Mouse (Mus musculus): ENCODE measurements at regions not wholly inside any gene's neighbourhood (a gene's known extent, or its start where the extent isn't known, plus 50 kb on each side); places are given as distances from the start of the nearest gene placed in this dataset.

GRCm38 (mm10) chr1:185151130-185151799 lies 52.7 kb upstream of the Rab3gap2 start:
- peak; percentile 40; the same call in 1 of the 2 replicates for ATAC-seq
- Histone ChIP-seq H3K27me3 (no peaks in the 10 kb centered on the region), H3K9me3 (no peaks in the 10 kb centered on the region), H3K9ac (replicated peaks) (no peak overlapping the region), H3K4me3 (replicated peaks) (no peak overlapping the region), H3K4me2 (replicated peaks) (no peak overlapping the region), H3K4me1 (replicated peaks) (peaks cover 20% of the 10 kb centered on the region), H3K36me3 (no peaks in the 10 kb centered on the region), H3K27ac (no peak overlapping the region)
- WGBS: 32% methylated on average over 11 of the region's 11 CpGs

- H3K36me3 ChIP-seq: no peaks in the 10 kb centered on the region
- 0 out of 2 replicates have a peak, but pooled peaks have one; percentile 6 for ATAC-seq
- H3K4me1 ChIP-seq (replicated peaks): peaks cover 20% of the 10 kb centered on the region
- no peak overlapping the region for H3K4me2 ChIP-seq (replicated peaks)
- no peaks in the 10 kb centered on the region for H3K9me3 ChIP-seq
- no peak overlapping the region for H3K9ac ChIP-seq (replicated peaks)
- no peak overlapping the region for H3K27ac ChIP-seq
- 50% methylated on average over 15 of the region's 15 CpGs for WGBS
- H3K27me3 ChIP-seq: no peaks in the 10 kb centered on the region
- H3K4me3 ChIP-seq (replicated peaks): no peak overlapping the region
Observed at GRCm38 (mm10) chr1:185150431-185151129, 53.3 kb upstream of the Rab3gap2 start.

- Histone ChIP-seq H3K9me3 (no peaks in the 10 kb centered on the region), H3K4me3 (replicated peaks) (no peak overlapping the region), H3K9ac (replicated peaks) (no peak overlapping the region), H3K4me2 (replicated peaks) (no peak overlapping the region), H3K36me3 (no peaks in the 10 kb centered on the region), H3K4me1 (replicated peaks) (peaks cover 1% of the 10 kb centered on the region; the same call in 1 of the 2 replicates), H3K27ac (no peak overlapping the region), H3K27me3 (no peaks in the 10 kb centered on the region)
- ATAC-seq: no peak
- WGBS: 90% methylated on average over 1 of the region's 1 CpGs
Observed at GRCm38 (mm10) chr1:185144791-185145190, 59.1 kb upstream of the Rab3gap2 start.

- no peak overlapping the region for H3K27ac ChIP-seq
- no peaks in the 10 kb centered on the region for H3K4me1 ChIP-seq (replicated peaks)
- H3K27me3 ChIP-seq: no peaks in the 10 kb centered on the region
- H3K9me3 ChIP-seq: no peaks in the 10 kb centered on the region
- H3K36me3 ChIP-seq: no peaks in the 10 kb centered on the region
- H3K9ac ChIP-seq (replicated peaks): no peak overlapping the region
- 92% methylated on average over 15 of the region's 15 CpGs for WGBS
- ATAC-seq: no peak
- no peak overlapping the region for H3K4me3 ChIP-seq (replicated peaks)
- H3K4me2 ChIP-seq (replicated peaks): no peak overlapping the region
Observed at GRCm38 (mm10) chr1:185144006-185144405, 59.9 kb upstream of the Rab3gap2 start.

- H3K27me3 ChIP-seq: no peaks in the 10 kb centered on the region
- H3K9me3 ChIP-seq: no peaks in the 10 kb centered on the region
- H3K36me3 ChIP-seq: no peaks in the 10 kb centered on the region
- WGBS: 86% methylated on average over 5 of the region's 5 CpGs
- no peak overlapping the region for H3K9ac ChIP-seq (replicated peaks)
- ATAC-seq: no peak
- H3K4me3 ChIP-seq (replicated peaks): no peak overlapping the region
- H3K27ac ChIP-seq: no peak overlapping the region
- no peak overlapping the region for H3K4me2 ChIP-seq (replicated peaks)
- H3K4me1 ChIP-seq (replicated peaks): no peaks in the 10 kb centered on the region
Observed at GRCm38 (mm10) chr1:185140317-185140716, 63.6 kb upstream of the Rab3gap2 start.

- WGBS: 69% methylated on average over 4 of the region's 4 CpGs
- Histone ChIP-seq H3K9me3 (peaks cover under 1% of the 10 kb centered on the region; the same call in 1 of the 2 replicates), H3K27ac (no peak overlapping the region), H3K9ac (replicated peaks) (no peak overlapping the region), H3K4me2 (replicated peaks) (no peak overlapping the region), H3K4me1 (replicated peaks) (no peaks in the 10 kb centered on the region), H3K36me3 (no peaks in the 10 kb centered on the region), H3K4me3 (replicated peaks) (no peak overlapping the region), H3K27me3 (no peaks in the 10 kb centered on the region)
- ATAC-seq: no peak
Observed at GRCm38 (mm10) chr1:185128209-185128608, 75.7 kb upstream of the Rab3gap2 start.

GRCm38 (mm10) chr1:185125737-185126286 lies 78.1 kb upstream of the Rab3gap2 start:
- 88% methylated on average over 14 of the region's 14 CpGs for WGBS
- Histone ChIP-seq H3K4me3 (replicated peaks) (no peak overlapping the region), H3K36me3 (no peaks in the 10 kb centered on the region), H3K4me1 (replicated peaks) (no peaks in the 10 kb centered on the region), H3K4me2 (replicated peaks) (no peak overlapping the region), H3K9ac (replicated peaks) (no peak overlapping the region), H3K27me3 (no peaks in the 10 kb centered on the region), H3K27ac (no peak overlapping the region), H3K9me3 (no peaks in the 10 kb centered on the region)
- ATAC-seq: no peak

GRCm38 (mm10) chr1:185121552-185121951 lies 82.4 kb upstream of the Rab3gap2 start:
- no peaks in the 10 kb centered on the region for H3K27me3 ChIP-seq
- no peak for ATAC-seq
- WGBS: 80% methylated on average over 2 of the region's 2 CpGs

GRCm38 (mm10) chr1:185120416-185120815 lies 83.5 kb upstream of the Rab3gap2 start:
- no peaks in the 10 kb centered on the region for H3K27me3 ChIP-seq
- no peak overlapping the region for H3K4me3 ChIP-seq (replicated peaks)
- H3K27ac ChIP-seq: no peak overlapping the region
- H3K9me3 ChIP-seq: no peaks in the 10 kb centered on the region
- no peaks in the 10 kb centered on the region for H3K36me3 ChIP-seq
- H3K4me2 ChIP-seq (replicated peaks): no peak overlapping the region
- H3K4me1 ChIP-seq (replicated peaks): no peaks in the 10 kb centered on the region
- H3K9ac ChIP-seq (replicated peaks): no peak overlapping the region
- WGBS: 89% methylated on average over 2 of the region's 2 CpGs
- no peak for ATAC-seq

More at GRCm38 (mm10) chr1:185121552-185121951, 82.4 kb upstream of the Rab3gap2 start:
- Histone ChIP-seq H3K9me3 (no peaks in the 10 kb centered on the region), H3K9ac (replicated peaks) (no peak overlapping the region), H3K36me3 (no peaks in the 10 kb centered on the region), H3K27ac (no peak overlapping the region), H3K4me1 (replicated peaks) (no peaks in the 10 kb centered on the region), H3K4me2 (replicated peaks) (no peak overlapping the region), H3K4me3 (replicated peaks) (no peak overlapping the region)

GRCm38 (mm10) chr1:185117711-185118110 lies 86.2 kb upstream of the Rab3gap2 start:
- no peaks in the 10 kb centered on the region for H3K9me3 ChIP-seq
- H3K36me3 ChIP-seq: no peaks in the 10 kb centered on the region
- no peaks in the 10 kb centered on the region for H3K4me1 ChIP-seq (replicated peaks)
- H3K27ac ChIP-seq: no peak overlapping the region
- no peaks in the 10 kb centered on the region for H3K27me3 ChIP-seq
- 48% methylated on average over 5 of the region's 5 CpGs for WGBS
- no peak overlapping the region for H3K9ac ChIP-seq (replicated peaks)
- H3K4me2 ChIP-seq (replicated peaks): no peak overlapping the region
- no peak for ATAC-seq
- no peak overlapping the region for H3K4me3 ChIP-seq (replicated peaks)

- 85% methylated on average over 6 of the region's 6 CpGs for WGBS
- Histone ChIP-seq H3K4me2 (replicated peaks) (no peak overlapping the region), H3K27me3 (no peaks in the 10 kb centered on the region), H3K9me3 (no peaks in the 10 kb centered on the region), H3K27ac (no peak overlapping the region), H3K4me1 (replicated peaks) (no peaks in the 10 kb centered on the region), H3K36me3 (no peaks in the 10 kb centered on the region), H3K9ac (replicated peaks) (no peak overlapping the region), H3K4me3 (replicated peaks) (no peak overlapping the region)
- no peak for ATAC-seq
Observed at GRCm38 (mm10) chr1:185113687-185114086, 90.2 kb upstream of the Rab3gap2 start.

- Histone ChIP-seq H3K4me3 (replicated peaks) (no peak overlapping the region), H3K9ac (replicated peaks) (no peak overlapping the region), H3K27ac (no peak overlapping the region), H3K9me3 (no peaks in the 10 kb centered on the region), H3K36me3 (no peaks in the 10 kb centered on the region), H3K27me3 (no peaks in the 10 kb centered on the region), H3K4me1 (replicated peaks) (no peaks in the 10 kb centered on the region), H3K4me2 (replicated peaks) (no peak overlapping the region)
- no peak for ATAC-seq
- 66% methylated on average over 4 of the region's 4 CpGs for WGBS
Observed at GRCm38 (mm10) chr1:185112017-185112399, 91.9 kb upstream of the Rab3gap2 start.
